Mouse (Mus musculus) intestine, embryonic 15.5 days (tissue): ENCODE measurements around the gene Slc9a2. TPM values are rescaled to one million over a fixed set of nuclear protein-coding genes. Genes with fewer than 3 reads are reported as not detected.
A peak's percentile ranks its signal among the peaks of the same experiment; 100 is the strongest.
"Not testable (repeated sequence)": the region's sequence is repeated elsewhere in the genome, so short reads cannot be mapped to it uniquely, and the experiment has no call there.

Source experiments
- ATAC-seq: fragments of 200-750 bp; cut with Nextera tagmentation; 2 replicates; pipeline ENCODE4 v1.8.0; 2017; ENCODE audit warnings: moderate TSS enrichment, moderate library complexity
- H3K27ac ChIP-seq: fragments of 300-500 bp; sonication (generic); 2 replicates; pipeline ENCODE4 v1.5.1; 2015; ENCODE audit warnings: mild to moderate bottlenecking, inconsistent platforms
- H3K27me3 ChIP-seq: fragments of 300-500 bp; sonication (generic); replicated peaks from 2 replicates; pipeline ENCODE4 v1.6.1; 2015; ENCODE audit warnings: inconsistent platforms
- H3K36me3 ChIP-seq: fragments of 300-500 bp; sonication (generic); 2 replicates; pipeline ENCODE4 v1.6.1; 2015; ENCODE audit warnings: inconsistent platforms
- H3K4me1 ChIP-seq: fragments of 300-500 bp; sonication (generic); replicated peaks from 2 replicates; pipeline ENCODE4 v1.6.1; 2015; ENCODE audit warnings: inconsistent platforms
- H3K4me2 ChIP-seq: fragments of 300-500 bp; sonication (generic); replicated peaks from 2 replicates; pipeline ENCODE4 v1.6.1; 2015; ENCODE audit warnings: mild to moderate bottlenecking, inconsistent platforms
- H3K4me3 ChIP-seq: fragments of 300-500 bp; sonication (generic); replicated peaks from 2 replicates; pipeline ENCODE4 v1.5.1; 2015; ENCODE audit warnings: inconsistent platforms
- H3K9ac ChIP-seq: fragments of 300-500 bp; sonication (generic); 2 replicates; pipeline ENCODE4 v1.6.1; 2015; ENCODE audit warnings: inconsistent platforms
- H3K9me3 ChIP-seq: fragments of 300-500 bp; sonication (generic); 2 replicates; pipeline ENCODE4 v1.6.1; 2016; ENCODE audit warnings: inconsistent platforms
- WGBS: fragments of 180-500 bp; shearing (Covaris S2); methylation state at CpG from one replicate; pipeline ENCODE4 v1.1.7; 2015; 5-methylcytosine and 5-hydroxymethylcytosine counted together
- polyA plus RNA-seq: library from polyadenylated mRNA; unstranded; fragments of >200 nt; fragmentation: Nextera tagmentation; extraction: Ambion mirVana; gene quantifications from 2 replicates; pipeline ENCODE4 v1.2.1, GENCODE M21; 2015

Slc9a2 gene
- polyA plus RNA-seq, 1 experiment from 2014 or later = 0.44 TPM

GRCm38 (mm10) chr1:40728636-40729035, 48.3 kb downstream of the Slc9a2 start:
- Histone ChIP-seq H3K27me3 (no peaks in the 10 kb centered on the region), H3K4me1 (no peaks in the 10 kb centered on the region), H3K4me3 (no peak overlapping the region), H3K36me3 (no peaks in the 10 kb centered on the region), H3K9me3 (no peaks in the 10 kb centered on the region), H3K9ac (no peak overlapping the region), H3K27ac (no peak overlapping the region), H3K4me2 (no peak overlapping the region)
- no peak for ATAC-seq
- WGBS = 91% methylated on average over 1 of the region's 1 CpGs

GRCm38 (mm10) chr1:40737671-40738070, 57.3 kb downstream of the Slc9a2 start:
- Histone ChIP-seq H3K27ac (no peak overlapping the region), H3K4me1 (no peaks in the 10 kb centered on the region), H3K4me3 (no peak overlapping the region), H3K4me2 (no peak overlapping the region), H3K27me3 (no peaks in the 10 kb centered on the region), H3K9me3 (no peaks in the 10 kb centered on the region), H3K9ac (no peak overlapping the region), H3K36me3 (no peaks in the 10 kb centered on the region)
- no peak for ATAC-seq
- WGBS = 69% methylated on average over 8 of the region's 8 CpGs

- WGBS = 95% methylated on average over 9 of the region's 9 CpGs
- ATAC-seq, H3K27me3 ChIP-seq, H3K4me2 ChIP-seq, H3K4me1 ChIP-seq, H3K9me3 ChIP-seq, H3K36me3 ChIP-seq, H3K27ac ChIP-seq, H3K4me3 ChIP-seq, H3K9ac ChIP-seq: not testable (repeated sequence)
Observed at GRCm38 (mm10) chr1:40738246-40738645, 57.9 kb downstream of the Slc9a2 start.

GRCm38 (mm10) chr1:40740739-40741138, 60.4 kb downstream of the Slc9a2 start:
- no peak overlapping the region for H3K4me3 ChIP-seq
- H3K36me3 ChIP-seq = no peaks in the 10 kb centered on the region
- WGBS = 60% methylated on average over 2 of the region's 2 CpGs
- no peaks in the 10 kb centered on the region for H3K27me3 ChIP-seq
- no peak for ATAC-seq
- no peak overlapping the region for H3K4me2 ChIP-seq
- H3K27ac ChIP-seq = no peak overlapping the region
- H3K4me1 ChIP-seq = no peaks in the 10 kb centered on the region
- H3K9me3 ChIP-seq = no peaks in the 10 kb centered on the region
- H3K9ac ChIP-seq = no peak overlapping the region

- ATAC-seq = no peak
- 71% methylated on average over 5 of the region's 5 CpGs for WGBS
- no peak overlapping the region for H3K4me2 ChIP-seq
Observed at GRCm38 (mm10) chr1:40746089-40746488, 65.7 kb downstream of the Slc9a2 start.

GRCm38 (mm10) chr1:40759751-40760445, 79.5 kb downstream of the Slc9a2 start:
- Histone ChIP-seq H3K9me3 (no peaks in the 10 kb centered on the region), H3K27me3 (no peaks in the 10 kb centered on the region), H3K36me3 (no peaks in the 10 kb centered on the region), H3K9ac (no peak overlapping the region), H3K27ac (no peak overlapping the region), H3K4me3 (no peak overlapping the region), H3K4me1 (no peaks in the 10 kb centered on the region), H3K4me2 (no peak overlapping the region)
- peak; percentile 55; the same call in 1 of the 2 replicates for ATAC-seq
- 74% methylated on average over 6 of the region's 6 CpGs for WGBS

More at GRCm38 (mm10) chr1:40746089-40746488, 65.7 kb downstream of the Slc9a2 start:
- Histone ChIP-seq H3K9me3 (no peaks in the 10 kb centered on the region), H3K27ac (no peak overlapping the region), H3K27me3 (no peaks in the 10 kb centered on the region), H3K4me3 (no peak overlapping the region), H3K4me1 (no peaks in the 10 kb centered on the region), H3K36me3 (no peaks in the 10 kb centered on the region), H3K9ac (no peak overlapping the region)

GRCm38 (mm10) chr1:40764042-40764441, 83.7 kb downstream of the Slc9a2 start:
- Histone ChIP-seq H3K27me3 (no peaks in the 10 kb centered on the region), H3K4me1 (no peaks in the 10 kb centered on the region), H3K4me3 (no peak overlapping the region), H3K9me3 (no peaks in the 10 kb centered on the region), H3K4me2 (no peak overlapping the region), H3K9ac (no peak overlapping the region), H3K36me3 (no peaks in the 10 kb centered on the region), H3K27ac (no peak overlapping the region)
- WGBS = 85% methylated on average over 1 of the region's 1 CpGs
- ATAC-seq = no peak

GRCm38 (mm10) chr1:40764701-40765275, 84.4 kb downstream of the Slc9a2 start:
- H3K4me2 ChIP-seq = no peak overlapping the region
- no peaks in the 10 kb centered on the region for H3K9me3 ChIP-seq
- no peak overlapping the region for H3K27ac ChIP-seq
- no peaks in the 10 kb centered on the region for H3K27me3 ChIP-seq
- H3K4me1 ChIP-seq = no peaks in the 10 kb centered on the region
- WGBS = 34% methylated on average over 15 of the region's 15 CpGs
- ATAC-seq = peak; percentile 92
- no peaks in the 10 kb centered on the region for H3K36me3 ChIP-seq
- H3K9ac ChIP-seq = no peak overlapping the region
- H3K4me3 ChIP-seq = no peak overlapping the region

- Histone ChIP-seq H3K9me3 (no peaks in the 10 kb centered on the region), H3K4me3 (no peak overlapping the region), H3K27me3 (no peaks in the 10 kb centered on the region), H3K36me3 (no peaks in the 10 kb centered on the region), H3K27ac (no peak overlapping the region), H3K9ac (no peak overlapping the region), H3K4me2 (no peak overlapping the region), H3K4me1 (no peaks in the 10 kb centered on the region)
- no peak for ATAC-seq
- 75% methylated on average over 12 of the region's 12 CpGs for WGBS
Observed at GRCm38 (mm10) chr1:40765521-40765920, 85.1 kb downstream of the Slc9a2 start.

GRCm38 (mm10) chr1:40767588-40767987, 87.2 kb downstream of the Slc9a2 start:
- no peak overlapping the region for H3K27ac ChIP-seq
- H3K4me3 ChIP-seq = no peak overlapping the region
- no peak for ATAC-seq
- H3K4me1 ChIP-seq = no peaks in the 10 kb centered on the region
- 88% methylated on average over 18 of the region's 18 CpGs for WGBS
- H3K9me3 ChIP-seq = no peaks in the 10 kb centered on the region
- H3K9ac ChIP-seq = no peak overlapping the region
- H3K4me2 ChIP-seq = no peak overlapping the region
- no peaks in the 10 kb centered on the region for H3K36me3 ChIP-seq
- no peaks in the 10 kb centered on the region for H3K27me3 ChIP-seq

GRCm38 (mm10) chr1:40768606-40769005, 88.2 kb downstream of the Slc9a2 start:
- Histone ChIP-seq H3K9ac (no peak overlapping the region), H3K27me3 (no peaks in the 10 kb centered on the region), H3K36me3 (no peaks in the 10 kb centered on the region), H3K27ac (no peak overlapping the region), H3K4me3 (no peak overlapping the region), H3K9me3 (no peaks in the 10 kb centered on the region), H3K4me2 (no peak overlapping the region), H3K4me1 (no peaks in the 10 kb centered on the region)
- 40% methylated on average over 6 of the region's 6 CpGs for WGBS
- ATAC-seq = no peak

GRCm38 (mm10) chr1:40769331-40769894, 89.0 kb downstream of the Slc9a2 start:
- ATAC-seq = no peak
- H3K4me2 ChIP-seq = no peak overlapping the region
- no peaks in the 10 kb centered on the region for H3K9me3 ChIP-seq
- no peaks in the 10 kb centered on the region for H3K27me3 ChIP-seq
- no peak overlapping the region for H3K4me3 ChIP-seq
- no peak overlapping the region for H3K9ac ChIP-seq
- no peak overlapping the region for H3K27ac ChIP-seq
- 71% methylated on average over 4 of the region's 4 CpGs for WGBS
- H3K36me3 ChIP-seq = peaks cover 4% of the 10 kb centered on the region
- H3K4me1 ChIP-seq = no peaks in the 10 kb centered on the region
